Mouse (Mus musculus): ENCODE measurements around the gene Fancg. TPM values are rescaled to one million over a fixed set of nuclear protein-coding genes. Genes with fewer than 3 reads are reported as not detected.
"Not testable (repeated sequence)": the region's sequence is repeated elsewhere in the genome, so short reads cannot be mapped to it uniquely, and the experiment has no call there.

The Fancg gene
- total RNA-seq, 4 experiments from 2014 or later = 8.0 to 17.8 (median 12.5) TPM

GRCm38 (mm10) chr4:42998022-42998421, 12.3 kb downstream of the Fancg start:
- no peak for DNase-seq

- no peak for DNase-seq
Measured at GRCm38 (mm10) chr4:42988296-42988695, 22.0 kb downstream of the Fancg start.

GRCm38 (mm10) chr4:42980467-42980866, 29.8 kb downstream of the Fancg start:
- DNase-seq = not testable (repeated sequence)

- no peak for DNase-seq
Measured at GRCm38 (mm10) chr4:42978062-42978461, 32.2 kb downstream of the Fancg start.

GRCm38 (mm10) chr4:42973868-42974267, 36.4 kb downstream of the Fancg start:
- DNase-seq = no peak

- DNase-seq = no peak
Measured at GRCm38 (mm10) chr4:42972952-42973351, 37.4 kb downstream of the Fancg start.

GRCm38 (mm10) chr4:42969304-42969703, 41.0 kb downstream of the Fancg start, which contains the start of gene 1700022I11Rik:
Gene 1700022I11Rik, plus strand, starts transcription at chr4:42969604.
- no peak for DNase-seq

- DNase-seq = no peak
Measured at GRCm38 (mm10) chr4:42965039-42965719, 45.1 kb downstream of the Fancg start.

GRCm38 (mm10) chr4:42963480-42963879, 46.8 kb downstream of the Fancg start:
- DNase-seq = no peak

- DNase-seq = no peak
Measured at GRCm38 (mm10) chr4:42961592-42961991, 48.7 kb downstream of the Fancg start.

GRCm38 (mm10) chr4:42959382-42959781, 50.9 kb downstream of the Fancg start:
- no peak for DNase-seq

GRCm38 (mm10) chr4:42958942-42959341, 51.4 kb downstream of the Fancg start:
- no peak for DNase-seq

GRCm38 (mm10) chr4:42957979-42958378, 52.3 kb downstream of the Fancg start:
- no peak for DNase-seq

- no peak for DNase-seq
Measured at GRCm38 (mm10) chr4:42957306-42957705, 53.0 kb downstream of the Fancg start.

- no peak for DNase-seq
Measured at GRCm38 (mm10) chr4:42956581-42956980, 53.7 kb downstream of the Fancg start.

GRCm38 (mm10) chr4:42955200-42955599, 55.1 kb downstream of the Fancg start:
- no peak for DNase-seq

GRCm38 (mm10) chr4:42954297-42954696, 56.0 kb downstream of the Fancg start:
- no peak for DNase-seq

GRCm38 (mm10) chr4:42953435-42954094, 56.7 kb downstream of the Fancg start:
- DNase-seq = no peak

GRCm38 (mm10) chr4:42952563-42952962, 57.7 kb downstream of the Fancg start:
- DNase-seq = no peak

Other genes with a start within 250 kb of the Fancg start
- 10 to 100 TPM in 1 of 4 experiments, 1 to 10 TPM in 3; 4.1 to 10.2 (median 6.4) TPM for gene Ccl21a, start 236.5 kb downstream of the Fancg start, total RNA-seq (2022)
- not detected for gene Fam205a1, start 156.6 kb downstream of the Fancg start, total RNA-seq (2022)
- gene Gm12394, start 153.7 kb downstream of the Fancg start, total RNA-seq (2022) = under 1 TPM; 0.14 to 0.52 (median 0.22) TPM
- not detected for gene Fam205c, start 136.3 kb downstream of the Fancg start, total RNA-seq (2022)
- gene Phf24, start 93.8 kb downstream of the Fancg start, total RNA-seq (2022) = 1 to 10 TPM; 3.1 to 4.5 (median 3.8) TPM
- gene Dnajb5, start 60.7 kb downstream of the Fancg start, total RNA-seq (2022) = 10 to 100 TPM; 12.9 to 20.5 (median 18.2) TPM
- gene 1700022I11Rik, start 40.9 kb downstream of the Fancg start, total RNA-seq (2022) = not detected
- 100 to 1,000 TPM; 290 to 420 (median 339) TPM for gene Vcp, start 10.0 kb downstream of the Fancg start, total RNA-seq (2022)
- 10 to 100 TPM; 14.8 to 30.8 (median 22.5) TPM for gene Pigo, start 15.3 kb upstream of the Fancg start, total RNA-seq (2022)
- 100 to 1,000 TPM; 204 to 262 (median 242) TPM for gene Stoml2, start 21.2 kb upstream of the Fancg start, total RNA-seq (2022)
- 10 to 100 TPM; 49.5 to 64.9 (median 61.1) TPM for gene Fam214b, start 35.7 kb upstream of the Fancg start, total RNA-seq (2022)
- gene Unc13b, start 48.4 kb upstream of the Fancg start, total RNA-seq (2022) = 10 to 100 TPM; 17.2 to 33.9 (median 22.9) TPM

Measured in adrenal gland, adult 8-10 months (tissue).